Mouse (Mus musculus) c-Kit-positive CD71-positive TER-119-positive erythroid progenitor cells, embryonic 14.5 days (primary cell): ENCODE results near the gene Slc25a16.
"Not testable (repeated sequence)": the region's sequence is repeated elsewhere in the genome, so short reads cannot be mapped to it uniquely, and the experiment has no call there.

Experiments
- DNase-seq: peaks from one replicate; pipeline ENCODE4 v3.0.0-alpha.2; 2013; ENCODE audit warnings: low spot score

Gene Slc25a16

DNA sequence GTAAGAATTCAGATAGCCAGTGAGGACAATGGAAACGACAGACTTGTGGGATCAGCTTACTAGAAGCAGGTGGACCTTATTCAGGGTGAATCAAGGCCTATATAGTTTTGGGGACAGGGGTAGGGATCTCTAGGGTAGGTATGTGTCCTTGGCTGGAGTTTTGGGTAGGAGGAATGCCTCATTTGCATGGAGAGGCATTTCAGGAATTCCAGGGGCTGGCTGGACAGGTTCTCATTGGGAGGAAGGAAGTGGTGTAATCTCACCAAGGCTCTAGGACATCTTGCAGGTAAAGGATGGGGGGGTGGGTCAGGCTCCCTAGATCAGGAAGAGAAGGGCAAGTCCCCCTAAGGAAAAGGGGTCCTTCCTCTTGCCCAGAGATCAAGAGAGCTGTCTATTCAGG, 17.6 kb upstream of the Slc25a16 start:
- no peak for DNase-seq

- DNase-seq, result no peak
These were observed 14.1 kb upstream of the Slc25a16 start for GRCm38 (mm10) chr10:62906336-62906735.

DNA sequence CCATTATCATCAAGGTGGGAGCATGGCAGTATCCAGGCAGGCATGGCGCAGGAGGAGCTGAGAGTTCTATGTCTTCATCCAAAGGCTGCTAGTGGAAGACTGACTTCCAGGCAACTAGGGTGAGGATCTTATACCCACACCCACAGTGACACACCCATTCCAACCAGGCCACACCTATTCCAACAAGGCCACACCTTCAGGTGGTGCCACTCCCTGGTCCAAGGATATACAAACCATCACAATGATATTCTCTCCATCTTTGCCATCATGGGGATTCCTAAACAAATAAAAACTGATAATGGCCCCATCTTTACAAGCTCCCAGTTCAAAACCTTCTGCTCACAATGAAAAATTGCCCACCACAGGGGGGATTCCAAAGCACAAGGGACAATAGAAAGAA, 11.5 kb upstream of the Slc25a16 start, which contains the start of gene Tet1:
Tet1 (minus strand) TSS at position 101 of the 400 bp plus-strand sequence.
- DNase-seq, result not testable (repeated sequence)

GRCm38 (mm10) chr10:62911120-62911519, 9.3 kb upstream of the Slc25a16 start:
- no peak for DNase-seq

DNA sequence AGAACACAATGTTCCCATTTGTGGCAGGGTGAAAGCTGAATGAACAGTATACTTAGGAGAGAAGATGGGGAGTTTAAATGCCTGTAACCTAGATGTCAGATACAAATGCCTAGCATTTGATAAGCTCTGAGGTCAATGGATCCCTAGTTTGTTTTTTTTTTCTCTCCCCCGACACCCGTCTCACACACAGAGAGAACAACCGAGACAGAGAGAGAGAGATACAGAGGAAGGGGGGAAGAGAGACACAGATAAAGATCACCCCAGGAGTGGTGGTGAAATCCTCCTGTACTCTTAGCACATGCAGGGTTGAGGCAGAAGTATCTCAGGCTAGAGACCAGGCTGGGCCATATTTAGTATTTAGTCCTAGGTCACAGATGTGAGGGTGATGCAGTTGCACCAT, 1.4 kb upstream of the Slc25a16 start:
- no peak for DNase-seq

DNA sequence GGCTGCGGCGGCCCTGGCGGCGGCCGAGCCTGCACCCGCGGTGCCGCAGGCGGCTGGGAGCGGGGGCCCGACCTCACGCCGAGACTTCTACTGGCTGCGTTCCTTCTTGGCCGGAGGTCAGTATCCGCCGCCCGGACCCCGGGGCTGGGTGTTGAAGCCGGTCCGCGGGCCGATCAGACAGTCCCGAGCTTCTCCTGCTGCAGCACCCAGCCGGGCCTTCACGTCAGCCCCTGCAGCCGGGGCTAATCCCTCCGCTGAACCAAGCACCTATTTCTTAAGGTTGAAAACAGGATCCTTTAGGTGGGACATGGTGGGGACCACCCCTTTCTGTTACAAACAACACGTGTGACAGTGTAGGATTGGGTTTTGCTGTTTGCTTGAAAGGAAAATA, 328 bp downstream of the Slc25a16 start:
- peak; percentile 28 for DNase-seq

- DNase-seq, result no peak
These were observed 3.7 kb downstream of the Slc25a16 start for GRCm38 (mm10) chr10:62924096-62924635.

GRCm38 (mm10) chr10:62932381-62932780, 11.9 kb downstream of the Slc25a16 start:
- DNase-seq, result no peak

- peak; percentile 63 for DNase-seq
These were observed 24.6 kb downstream of the Slc25a16 start for GRCm38 (mm10) chr10:62944975-62945580.

GRCm38 (mm10) chr10:62946738-62947471, 26.5 kb downstream of the Slc25a16 start, which contains the start of gene Dna2:
TSS of gene Dna2 (plus strand) at chr10:62947026.
- peak; percentile 77 for DNase-seq

DNA sequence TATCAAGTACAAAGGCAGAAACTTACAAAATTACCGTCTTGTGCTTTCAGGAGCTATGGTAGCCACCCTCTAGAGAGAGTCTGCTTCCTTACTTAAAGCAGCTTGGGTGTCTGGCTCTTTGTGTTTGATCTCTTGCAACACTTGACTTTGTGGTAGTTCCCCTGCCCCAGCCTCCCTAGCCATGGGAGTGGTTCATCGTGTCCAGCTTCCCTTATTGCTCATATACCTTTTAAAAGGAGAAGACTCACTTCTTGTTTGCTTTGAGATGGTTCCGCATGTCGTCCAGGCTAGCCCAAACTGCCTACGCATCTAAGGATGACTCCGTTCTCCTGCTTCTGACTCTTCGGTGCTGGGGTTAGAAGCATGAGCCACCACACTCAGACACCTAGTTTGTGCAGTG, 28.1 kb downstream of the Slc25a16 start:
- DNase-seq, result no peak

DNA sequence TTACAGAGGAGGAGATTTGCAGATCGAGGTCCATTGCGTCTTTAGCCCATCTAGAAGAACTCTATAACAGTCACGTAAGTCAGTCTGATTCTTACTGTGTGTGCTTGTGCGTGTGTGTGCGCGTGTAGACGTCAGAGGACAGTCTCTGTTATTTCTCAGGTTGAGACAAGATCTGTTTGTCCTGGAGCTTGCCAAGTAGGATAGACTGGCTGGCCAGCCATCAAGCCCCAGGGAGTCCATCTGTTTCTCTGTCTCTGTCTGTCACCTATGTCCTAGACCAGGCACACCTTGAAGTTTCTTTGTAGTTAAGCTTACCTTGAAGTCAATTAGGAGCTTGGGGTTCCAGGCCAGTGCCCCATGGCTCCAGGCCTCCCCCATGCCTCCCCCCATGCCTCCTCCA, 43.5 kb downstream of the Slc25a16 start:
- no peak for DNase-seq

- DNase-seq, result no peak
These were observed 45.4 kb downstream of the Slc25a16 start for GRCm38 (mm10) chr10:62965796-62966195.

DNA sequence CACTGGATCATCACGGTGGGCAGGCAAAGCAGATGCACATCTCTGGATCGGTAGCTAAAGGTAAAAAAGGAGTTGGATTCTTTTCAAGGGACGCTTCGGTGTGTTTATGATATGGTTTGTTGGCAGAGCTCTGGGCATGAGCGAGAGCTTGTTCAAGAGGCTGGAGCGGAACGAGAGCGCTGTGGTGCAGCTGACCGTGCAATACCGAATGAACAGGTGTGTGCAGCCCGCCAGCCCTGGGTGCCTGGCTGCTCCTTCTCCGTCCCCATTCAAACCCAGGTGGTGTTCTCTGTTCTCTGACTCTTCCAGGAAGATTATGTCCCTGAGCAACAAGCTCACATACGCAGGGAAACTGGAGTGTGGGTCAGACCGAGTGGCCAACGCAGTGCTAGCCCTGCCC, 45.9 kb downstream of the Slc25a16 start:
- DNase-seq, result no peak

DNA sequence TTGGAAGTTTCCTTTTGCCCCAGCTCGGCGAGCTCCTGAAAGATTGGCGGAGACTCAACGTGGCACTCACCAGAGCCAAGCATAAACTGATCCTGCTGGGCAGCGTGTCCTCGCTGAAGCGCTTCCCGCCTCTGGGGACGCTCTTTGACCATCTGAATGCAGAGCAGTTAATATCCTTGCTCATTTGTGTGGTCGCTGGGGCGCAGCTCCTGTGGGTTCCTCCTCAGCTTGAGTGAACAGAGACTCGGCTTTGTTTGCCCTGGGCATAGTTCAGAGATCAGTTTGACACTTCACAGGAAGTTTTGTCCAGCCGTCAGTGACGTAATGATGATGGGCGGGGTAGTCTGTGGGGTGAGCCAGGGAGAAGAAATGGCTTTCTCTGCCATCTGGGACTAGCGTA, 51.4 kb downstream of the Slc25a16 start:
- no peak for DNase-seq

DNA sequence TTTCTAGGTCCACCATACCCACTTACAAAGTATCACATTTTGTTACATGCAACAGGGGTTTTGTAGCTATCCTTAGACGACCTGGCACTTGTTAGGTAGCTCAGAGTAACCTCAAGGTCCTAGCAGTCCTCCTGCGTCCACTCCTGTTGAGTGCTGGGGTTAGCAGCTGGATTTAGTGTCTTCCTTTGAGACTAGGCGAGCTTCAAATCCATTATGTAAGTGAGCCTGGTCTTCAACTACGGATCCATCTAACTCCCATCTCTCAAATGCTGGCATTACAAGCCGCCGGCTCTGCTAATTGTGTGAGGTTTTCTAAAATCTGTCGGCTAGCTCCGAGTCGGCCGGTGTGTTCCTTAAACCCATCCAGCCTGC, 59.2 kb downstream of the Slc25a16 start:
- DNase-seq, result no peak

DNA sequence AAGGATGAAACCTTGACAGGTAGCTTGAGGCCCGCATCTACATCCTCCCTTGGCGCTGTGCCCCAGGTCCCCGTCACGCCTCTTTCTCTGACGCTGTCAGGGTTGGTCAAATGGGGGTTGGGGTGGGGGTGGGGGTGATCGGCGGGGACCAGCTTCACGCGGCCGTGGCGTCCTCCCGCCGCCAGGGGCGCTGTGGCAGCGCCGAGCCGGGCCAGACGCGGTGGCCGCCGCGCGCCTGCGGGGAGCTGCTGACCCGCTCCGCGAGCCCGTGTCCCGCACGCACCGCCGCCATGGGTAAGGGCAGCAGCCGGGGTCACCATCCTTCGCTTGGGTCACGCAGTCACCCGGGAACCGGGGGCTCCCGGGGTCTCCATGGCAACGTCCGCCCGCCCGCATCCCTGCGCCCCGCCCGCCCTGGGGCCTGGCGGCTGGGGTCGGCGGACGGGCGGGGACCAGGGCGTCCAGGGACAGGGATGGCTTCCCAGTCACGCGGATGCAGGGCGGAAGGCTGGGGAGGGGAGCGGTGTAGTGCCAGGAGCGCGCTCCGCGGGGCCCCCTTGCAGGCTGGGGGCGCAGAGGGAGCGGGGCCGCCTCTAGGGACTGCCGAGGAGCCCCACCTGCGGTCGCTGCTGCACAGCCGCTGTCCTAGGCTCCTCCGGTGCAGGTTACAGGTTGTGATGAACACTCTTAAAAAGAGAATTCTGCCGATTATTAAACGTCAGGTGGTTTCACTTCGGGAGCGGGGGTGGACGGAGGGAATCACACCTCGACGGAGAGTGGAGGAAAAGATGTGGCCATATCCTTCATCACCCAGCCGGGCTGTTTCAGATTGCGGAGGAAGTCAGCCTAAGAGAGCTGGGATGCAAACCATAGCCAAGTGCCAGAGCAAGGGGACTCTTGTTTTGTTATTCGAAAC, 59.9 kb downstream of the Slc25a16 start, which contains the start of gene Rufy2:
Rufy2 (plus strand) TSS at position 185 of the 916 bp plus-strand sequence.
- DNase-seq, result peak; percentile 52

GRCm38 (mm10) chr10:62984072-62984471, 63.6 kb downstream of the Slc25a16 start:
- no peak for DNase-seq

- DNase-seq, result no peak
These were observed 64.1 kb downstream of the Slc25a16 start for GRCm38 (mm10) chr10:62984495-62984894.

- DNase-seq, result peak; percentile 59
These were observed 66.9 kb downstream of the Slc25a16 start for GRCm38 (mm10) chr10:62987341-62987740.

DNA sequence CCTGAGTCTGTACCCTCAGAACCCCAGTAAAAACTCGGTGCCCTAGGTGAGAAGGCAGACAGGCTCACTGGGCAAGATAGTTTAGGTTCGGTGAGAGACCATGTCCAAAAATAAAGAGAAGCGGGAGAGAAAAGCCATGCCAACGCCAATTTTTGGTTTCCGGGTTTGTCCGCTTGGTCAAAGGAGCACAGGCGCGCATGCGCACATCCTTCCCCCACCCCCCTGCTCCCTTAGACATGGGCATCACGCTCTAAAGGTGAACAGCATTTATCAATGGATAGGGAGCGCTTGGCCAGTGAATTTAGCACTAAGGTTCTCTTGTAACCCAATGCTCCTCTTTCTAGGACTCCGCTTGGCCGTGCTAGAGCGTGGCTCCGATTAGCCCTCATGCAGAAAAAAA, 70.2 kb downstream of the Slc25a16 start:
- no peak for DNase-seq

DNA sequence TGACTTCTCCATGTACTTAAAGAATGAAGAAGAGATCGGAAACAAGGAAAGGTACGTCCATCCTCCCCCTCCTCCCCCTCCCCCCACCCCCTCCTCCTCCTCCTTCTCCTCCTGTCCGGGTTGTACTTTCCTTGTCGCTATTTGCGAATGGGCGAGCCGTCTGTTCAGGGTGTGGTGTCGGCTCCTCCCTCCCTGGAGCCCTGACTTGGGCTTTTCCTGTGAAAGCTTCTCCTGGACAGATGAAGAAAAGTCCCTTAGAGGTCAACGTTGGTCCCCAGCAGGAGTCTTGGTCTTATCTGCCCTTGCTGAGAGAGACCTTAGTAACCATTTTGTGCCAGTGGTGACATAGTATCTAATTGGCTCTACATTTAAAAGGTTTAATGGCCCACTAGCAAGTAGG, 73.6 kb downstream of the Slc25a16 start:
- no peak for DNase-seq
